Mouse (Mus musculus): Measurements from ENCODE around the gene Cela2a.

- TF ChIP-seq POLR2A (IDR thresholded peaks at IDR 0.05; ENCODE audit: borderline replicate concordance, insufficient read depth, low read length) (no peak), CTCF (IDR thresholded peaks at IDR 0.05; ENCODE audit: borderline replicate concordance, insufficient read depth, low read depth, low read length) (no peak)
These were observed 1.4 kb upstream of the Cela2a start for GRCm38 (mm10) chr4:141827401-141827800.

Data from cerebellum, adult 2 months (tissue).